Mouse (Mus musculus) megakaryocyte, embryonic 14.5 days (primary cell): ENCODE data around the gene Rpl23.

ENCODE experiments used
- FLI1 ChIP-seq: IDR thresholded peaks from 2 replicates; pipeline ENCODE4 v1.6.1; 2012; ENCODE audit warnings: low read length, inconsistent platforms, mixed read lengths
- GATA1 ChIP-seq: IDR thresholded peaks from 3 replicates; pipeline ENCODE4 v1.6.1; 2012; ENCODE audit warnings: mixed read lengths, low read length, inconsistent platforms, borderline replicate concordance

DNA sequence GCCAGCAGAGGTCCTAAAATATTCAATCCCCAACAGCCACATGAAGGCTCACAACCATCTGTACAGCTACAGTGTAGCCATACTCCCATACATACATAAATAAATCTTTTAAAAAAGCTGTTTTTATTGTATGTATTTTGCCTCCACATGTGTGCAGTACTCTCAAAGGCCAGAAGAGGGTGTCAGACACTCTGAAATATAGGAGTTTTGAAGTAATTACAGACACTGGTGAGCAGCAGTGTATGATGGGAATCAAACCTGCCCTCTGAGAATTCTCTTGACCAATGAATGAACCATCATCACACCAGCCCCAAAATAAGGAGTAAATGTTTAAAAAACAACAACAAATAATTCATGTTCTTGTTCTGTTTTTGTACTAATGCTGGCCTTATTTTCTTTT is 20.6 kb downstream of the Rpl23 start:
- TF ChIP-seq GATA1 (no peak), FLI1 (no peak)
